Mouse (Mus musculus) forelimb bud, embryonic 11.5 days (tissue): ENCODE measurements around the gene Ttll5.

Source experiments
- DNase-seq: peaks from one replicate; pipeline ENCODE4 v3.0.0-alpha.2; 2012; ENCODE audit warnings: low read depth, low spot score

Gene Ttll5

GRCm38 (mm10) chr12:86095806-86096205, 271.3 kb downstream of the Ttll5 start:
- DNase-seq, result no peak

GRCm38 (mm10) chr12:86097781-86098180, 273.3 kb downstream of the Ttll5 start:
- no peak for DNase-seq

GRCm38 (mm10) chr12:86100711-86101110, 276.3 kb downstream of the Ttll5 start:
- no peak for DNase-seq

- DNase-seq, result no peak
Observed at GRCm38 (mm10) chr12:86102686-86103085, 278.2 kb downstream of the Ttll5 start.

GRCm38 (mm10) chr12:86103391-86103790, 278.9 kb downstream of the Ttll5 start:
- no peak for DNase-seq

GRCm38 (mm10) chr12:86103852-86104251, 279.4 kb downstream of the Ttll5 start:
- DNase-seq, result no peak

- DNase-seq, result no peak
Observed at GRCm38 (mm10) chr12:86104297-86104696, 279.8 kb downstream of the Ttll5 start.

- no peak for DNase-seq
Observed at GRCm38 (mm10) chr12:86105546-86105945, 281.1 kb downstream of the Ttll5 start.

GRCm38 (mm10) chr12:86106086-86106485, 281.6 kb downstream of the Ttll5 start:
- DNase-seq, result no peak

- DNase-seq, result no peak
Observed at GRCm38 (mm10) chr12:86107645-86108044, 283.2 kb downstream of the Ttll5 start.

GRCm38 (mm10) chr12:86109531-86109930, 285.1 kb downstream of the Ttll5 start:
- DNase-seq, result no peak

GRCm38 (mm10) chr12:86110637-86111036, 286.2 kb downstream of the Ttll5 start:
- DNase-seq, result no peak
